ENCODE assay signal across 8 mouse cellular contexts in the genomic region with DNA sequence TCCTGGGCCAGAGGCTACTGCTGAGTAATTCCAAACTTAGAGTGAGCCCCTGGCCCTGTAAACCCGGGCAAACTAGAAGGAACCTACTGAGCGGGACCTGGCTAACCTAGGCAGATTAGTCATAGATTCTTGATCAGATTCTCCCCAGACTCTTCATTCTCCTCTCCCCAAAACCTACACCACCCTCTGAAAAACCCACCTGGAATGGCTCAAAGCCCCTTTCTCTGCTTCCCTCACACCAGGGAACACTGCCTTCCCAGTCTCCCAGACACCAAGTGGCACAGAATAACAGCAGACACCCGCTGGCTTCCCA. TPM values are rescaled to one million over a fixed set of nuclear protein-coding genes. Genes with fewer than 3 reads are reported as not detected.
A peak's percentile ranks its signal among the peaks of the same experiment; 100 is the strongest.
DNase-seq lines count a peak whose midpoint lies in the region; ATAC-seq and TF ChIP-seq lines count a peak whose summit lies in the region.

No protein-coding gene starts in this region.

- H3K9ac ChIP-seq in heart, postnatal 0 days (replicated peaks; ENCODE audit: low read depth, low read length): peak overlapping the region; percentile 76
- peak overlapping the region; percentile 94 for H3K9ac ChIP-seq in hindbrain, embryonic 13.5 days
- peak overlapping the region; percentile 89 for H3K9ac ChIP-seq in midbrain, embryonic 12.5 days (replicated peaks)

- TF ChIP-seq EP300 in heart, postnatal 0 days (IDR thresholded peaks at IDR 0.05; ENCODE audit: low read depth): no peak

- no peaks in the 10 kb centered on the region for H3K27me3 ChIP-seq in heart, postnatal 0 days (ENCODE audit: control insufficient read depth, insufficient read depth, low read length)
- H3K27me3 ChIP-seq in hindbrain, embryonic 13.5 days: no peaks in the 10 kb centered on the region
- no peaks in the 10 kb centered on the region for H3K27me3 ChIP-seq in midbrain, embryonic 12.5 days

- H3K4me2 ChIP-seq in heart, postnatal 0 days (ENCODE audit: low read depth, low read length): peak overlapping the region; percentile 75
- H3K4me2 ChIP-seq in hindbrain, embryonic 13.5 days: peak overlapping the region; percentile 88
- H3K4me2 ChIP-seq in midbrain, embryonic 12.5 days (replicated peaks): peak overlapping the region; percentile 66

- peak overlapping the region; percentile 67 for H3K4me3 ChIP-seq in heart, postnatal 0 days (ENCODE audit: low read depth, low read length)
- peak overlapping the region; percentile 86 for H3K4me3 ChIP-seq in cortical plate, adult 2 months (ENCODE audit: insufficient read depth, low read length)
- peak overlapping the region; percentile 82 for H3K4me3 ChIP-seq in hindbrain, embryonic 13.5 days
- peak overlapping the region; percentile 80 for H3K4me3 ChIP-seq in midbrain, embryonic 12.5 days

- H3K27ac ChIP-seq in heart, postnatal 0 days (ENCODE audit: low read depth): peak overlapping the region; percentile 86; the same call in 1 of the 2 replicates
- peak overlapping the region; percentile 49 for H3K27ac ChIP-seq in cortical plate, adult 2 months (ENCODE audit: insufficient read depth, low read length)
- H3K27ac ChIP-seq in hindbrain, embryonic 13.5 days: peak overlapping the region; percentile 99
- H3K27ac ChIP-seq in midbrain, embryonic 12.5 days (replicated peaks): peak overlapping the region; percentile 99

- peaks cover 8% of the 10 kb centered on the region; the same call in 1 of the 2 replicates for H3K36me3 ChIP-seq in heart, postnatal 0 days (replicated peaks; ENCODE audit: control insufficient read depth, insufficient read depth, low read length)
- H3K36me3 ChIP-seq in hindbrain, embryonic 13.5 days: peaks cover 7% of the 10 kb centered on the region; the same call in 1 of the 2 replicates
- 0 out of 2 replicates have a peak, but pooled peaks cover 4% of the 10 kb centered on the region for H3K36me3 ChIP-seq in midbrain, embryonic 12.5 days

- peaks cover 45% of the 10 kb centered on the region for H3K4me1 ChIP-seq in heart, postnatal 0 days (ENCODE audit: control insufficient read depth, insufficient read depth)
- H3K4me1 ChIP-seq in cortical plate, adult 2 months (ENCODE audit: control insufficient read depth, insufficient read depth, low read length): peaks cover 13% of the 10 kb centered on the region; the same call in 1 of the 2 replicates
- H3K4me1 ChIP-seq in hindbrain, embryonic 13.5 days (replicated peaks): peaks cover 87% of the 10 kb centered on the region
- H3K4me1 ChIP-seq in midbrain, embryonic 12.5 days: peaks cover 95% of the 10 kb centered on the region

- no peaks in the 10 kb centered on the region for H3K9me3 ChIP-seq in heart, postnatal 0 days (replicated peaks; ENCODE audit: control insufficient read depth, low read length)
- H3K9me3 ChIP-seq in hindbrain, embryonic 13.5 days: no peaks in the 10 kb centered on the region
- no peaks in the 10 kb centered on the region for H3K9me3 ChIP-seq in midbrain, embryonic 12.5 days

- 53% methylated on average over 3 of the region's 3 CpGs for WGBS in heart, postnatal 0 days
- 11% methylated on average over 3 of the region's 3 CpGs for WGBS in hindbrain, embryonic 13.5 days
- WGBS in midbrain, embryonic 12.5 days: 10% methylated on average over 3 of the region's 3 CpGs

- no peak for DNase-seq in heart, postnatal 0 days (ENCODE audit: low spot score)
- DNase-seq in heart, adult 9 months (ENCODE audit: low spot score in 2 of 2): no peak
- DNase-seq in ovary, adult 18-20 months (ENCODE audit: low spot score): no peak
- DNase-seq in adrenal gland, adult 8-10 months: no peak
- DNase-seq in gastrocnemius, postnatal 4 days (ENCODE audit: low spot score in 2 of 2): no peak

- no peak for TF ChIP-seq CTCF in heart, postnatal 0 days (IDR thresholded peaks at IDR 0.05; ENCODE audit: low read depth)
- TF ChIP-seq CTCF in cortical plate, adult 2 months (IDR thresholded peaks at IDR 0.05; ENCODE audit: extremely low read depth, insufficient read depth, low read length): no peak

- no peak for ATAC-seq in heart, postnatal 0 days (ENCODE audit: insufficient read depth, low read depth)
- ATAC-seq in hindbrain, embryonic 13.5 days (ENCODE audit: low FRiP score): no peak
- no peak for ATAC-seq in midbrain, embryonic 12.5 days (ENCODE audit: low FRiP score, low read depth)

- TF ChIP-seq POLR2A in cortical plate, adult 2 months (IDR thresholded peaks at IDR 0.05; ENCODE audit: extremely low read depth, insufficient read depth, low read length): peak; percentile 82

RNA-seq across cellular contexts. Expression of a gene that starts 18.7 kb away (rescaled TPM):
- total RNA-seq in heart, postnatal 0 days (2014; rRNA removed; ENCODE audit: low replicate concordance): 14.1 and 17.3 TPM in 2 replicates
- 16.4 and 17.2 TPM in 2 replicates for polyA plus RNA-seq in heart, postnatal 0 days (2015; fragmentation: Nextera tagmentation; extraction: Ambion mirVana)
- polyA plus RNA-seq in cortical plate, adult 2 months (2012; rRNA removed): 16.6 TPM in 2 replicates
- polyA plus RNA-seq in hindbrain, embryonic 13.5 days (2015; fragmentation: Nextera tagmentation; extraction: Ambion mirVana): 69.8 and 75.4 TPM in 2 replicates
- 65.0 and 70.2 TPM in 2 replicates for polyA plus RNA-seq in midbrain, embryonic 12.5 days (2016; fragmentation: Nextera tagmentation; extraction: Ambion mirVana)
- total RNA-seq in adrenal gland, adult 8-10 months (2022): 10 to 100 TPM; 24.3 to 40.5 (median 35.3) TPM
- total RNA-seq in gastrocnemius, postnatal 4 days (2021): 10 to 100 TPM; 63.8 to 74.0 TPM

Comparison
In these comparisons a context has a peak if more than half of its experiments do, and no peak if none do; other contexts are left out.
1. H3K27ac ChIP-seq: peak in every context shown above with its lines; median percentile 99 in hindbrain, embryonic 13.5 days; 99 in midbrain, embryonic 12.5 days; 86 in heart, postnatal 0 days; 49 in cortical plate, adult 2 months.